Mouse (Mus musculus) kidney, embryonic 14.5 days (tissue): Measurements from ENCODE around the gene Prss33. TPM values are rescaled to one million over a fixed set of nuclear protein-coding genes. Genes with fewer than 3 reads are reported as not detected.

Experiments used
- ATAC-seq: fragments of 200-750 bp; cut with Nextera tagmentation; 2 replicates; pipeline ENCODE4 v1.8.0; 2017; ENCODE audit warnings: moderate number of reproducible peaks, mild to moderate bottlenecking, moderate TSS enrichment, moderate library complexity; ENCODE audit not compliant: low FRiP score, low TSS enrichment
- H3K27ac ChIP-seq: fragments of 300-500 bp; sonication (generic); 2 replicates; pipeline ENCODE4 v1.5.1; 2014; ENCODE audit warnings: low read depth, mild to moderate bottlenecking, low read length, moderate library complexity, mixed read lengths
- H3K27me3 ChIP-seq: fragments of 300-500 bp; sonication (generic); 2 replicates; pipeline ENCODE4 v1.6.1; 2014; ENCODE audit warnings: mild to moderate bottlenecking, low read length; ENCODE audit not compliant: control insufficient read depth, insufficient read depth
- H3K36me3 ChIP-seq: fragments of 300-500 bp; sonication (generic); 2 replicates; pipeline ENCODE4 v1.6.1; 2014; ENCODE audit warnings: low read length, mixed read lengths; ENCODE audit not compliant: control insufficient read depth, insufficient read depth
- H3K4me1 ChIP-seq: fragments of 300-500 bp; sonication (generic); 2 replicates; pipeline ENCODE4 v1.6.1; 2014; ENCODE audit warnings: low read length, mixed read lengths; ENCODE audit not compliant: control insufficient read depth, insufficient read depth
- H3K4me2 ChIP-seq: fragments of 300-500 bp; sonication (generic); replicated peaks from 2 replicates; pipeline ENCODE4 v1.6.1; 2014; ENCODE audit warnings: low read depth, mild to moderate bottlenecking, low read length
- H3K4me3 ChIP-seq: fragments of 300-500 bp; sonication (generic); 2 replicates; pipeline ENCODE4 v1.5.1; 2014; ENCODE audit warnings: mild to moderate bottlenecking, low read length
- H3K9ac ChIP-seq: fragments of 300-500 bp; sonication (generic); 2 replicates; pipeline ENCODE4 v1.6.1; 2014; ENCODE audit warnings: low read depth, mild to moderate bottlenecking, low read length, moderate library complexity
- H3K9me3 ChIP-seq: fragments of 300-500 bp; sonication (generic); 2 replicates; pipeline ENCODE4 v1.6.1; 2016; ENCODE audit warnings: low read length; ENCODE audit not compliant: control insufficient read depth
- WGBS: fragments of 180-500 bp; shearing (Covaris S2); extraction: QIAGEN DNeasy Blood & Tissue Kit; methylation state at CpG from one replicate; pipeline ENCODE4 v1.1.7; 2014; 5-methylcytosine and 5-hydroxymethylcytosine counted together
- polyA plus RNA-seq: library from polyadenylated mRNA; unstranded; fragments of >200 nt; fragmentation: Nextera tagmentation; extraction: Ambion mirVana; gene quantifications from 2 replicates; pipeline ENCODE4 v1.2.1, GENCODE M21; 2014

Prss33 gene
- polyA plus RNA-seq, 1 experiment from 2014 or later = 0.26 TPM

DNA sequence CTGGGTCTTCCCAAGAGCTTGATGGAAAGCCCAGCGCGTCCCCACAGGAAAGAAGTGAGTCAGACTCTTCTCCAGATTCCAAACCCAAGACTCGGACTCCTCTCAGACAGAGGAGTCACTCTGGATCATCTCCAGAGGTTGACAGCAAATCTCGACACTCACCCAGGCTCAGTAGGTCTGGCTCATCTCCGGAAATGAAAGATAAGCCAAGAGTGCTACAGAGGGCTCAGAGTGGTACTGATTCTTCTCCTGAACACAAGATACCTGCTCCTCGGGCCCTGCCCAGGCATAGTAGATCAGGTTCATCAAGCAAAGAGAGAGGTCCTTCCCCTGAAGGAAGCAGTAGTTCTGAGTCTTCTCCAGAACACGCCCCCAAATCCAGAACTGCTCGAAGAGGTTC is 17.3 kb downstream of the Prss33 start:
- H3K27me3 ChIP-seq = no peaks in the 10 kb centered on the region
- ATAC-seq = no peak
- WGBS = 99% methylated on average over 8 of the region's 8 CpGs

DNA sequence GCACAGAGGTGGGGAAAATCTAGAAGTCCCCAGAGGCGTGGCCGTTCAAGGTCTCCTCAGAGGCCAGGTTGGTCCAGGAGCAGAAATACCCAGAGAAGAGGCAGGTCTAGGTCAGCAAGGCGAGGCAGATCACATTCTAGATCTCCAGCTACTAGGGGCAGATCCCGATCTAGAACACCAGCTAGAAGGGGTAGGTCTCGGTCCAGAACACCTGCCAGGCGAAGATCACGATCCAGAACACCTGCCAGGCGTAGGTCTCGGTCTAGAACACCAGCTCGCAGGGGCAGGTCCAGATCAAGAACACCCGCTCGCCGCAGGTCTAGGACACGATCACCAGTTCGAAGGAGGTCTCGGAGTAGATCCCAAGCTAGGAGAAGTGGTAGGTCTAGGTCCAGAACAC is 20.2 kb downstream of the Prss33 start:
- H3K9me3 ChIP-seq = peaks cover 28% of the 10 kb centered on the region
- no peak overlapping the region for H3K27ac ChIP-seq
- H3K27me3 ChIP-seq = no peaks in the 10 kb centered on the region
- no peak overlapping the region for H3K9ac ChIP-seq
- H3K4me3 ChIP-seq = no peak overlapping the region
- no peak for ATAC-seq
- H3K4me2 ChIP-seq = no peak overlapping the region
- peaks cover 99% of the 10 kb centered on the region for H3K36me3 ChIP-seq
- WGBS = 98% methylated on average over 16 of the region's 16 CpGs
- no peaks in the 10 kb centered on the region for H3K4me1 ChIP-seq

More for the DNA sequence above, 17.3 kb downstream of the Prss33 start:
- Histone ChIP-seq H3K9ac (no peak overlapping the region), H3K27ac (no peak overlapping the region), H3K9me3 (peaks cover 28% of the 10 kb centered on the region), H3K36me3 (peaks cover 100% of the 10 kb centered on the region), H3K4me1 (no peaks in the 10 kb centered on the region), H3K4me3 (no peak overlapping the region), H3K4me2 (no peak overlapping the region)

DNA sequence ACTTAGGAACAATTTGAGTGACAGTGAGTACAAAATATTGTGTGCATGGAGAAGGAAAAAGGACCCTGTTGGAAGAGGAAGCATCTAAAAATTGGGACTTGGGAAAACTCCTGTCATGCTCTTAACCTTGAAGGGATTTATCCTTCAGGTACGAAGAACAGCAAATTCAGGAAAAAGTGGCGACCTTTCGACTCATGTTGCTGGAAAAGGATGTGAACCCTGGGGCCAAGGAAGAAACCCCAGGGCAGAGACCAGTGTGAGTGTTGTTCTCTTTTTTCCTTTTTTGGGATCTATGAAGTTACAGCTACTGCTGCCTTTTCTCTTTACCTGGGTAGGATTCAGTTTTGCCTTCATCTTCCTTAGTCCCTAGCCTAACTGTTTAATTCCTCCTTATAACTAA is 27.9 kb downstream of the Prss33 start:
- Histone ChIP-seq H3K9ac (no peak overlapping the region), H3K4me3 (no peak overlapping the region), H3K36me3 (peaks cover 61% of the 10 kb centered on the region), H3K4me1 (peaks cover 23% of the 10 kb centered on the region), H3K4me2 (no peak overlapping the region), H3K27ac (no peak overlapping the region), H3K9me3 (no peaks in the 10 kb centered on the region), H3K27me3 (no peaks in the 10 kb centered on the region)
- ATAC-seq = no peak
- WGBS = 95% methylated on average over 3 of the region's 3 CpGs

DNA sequence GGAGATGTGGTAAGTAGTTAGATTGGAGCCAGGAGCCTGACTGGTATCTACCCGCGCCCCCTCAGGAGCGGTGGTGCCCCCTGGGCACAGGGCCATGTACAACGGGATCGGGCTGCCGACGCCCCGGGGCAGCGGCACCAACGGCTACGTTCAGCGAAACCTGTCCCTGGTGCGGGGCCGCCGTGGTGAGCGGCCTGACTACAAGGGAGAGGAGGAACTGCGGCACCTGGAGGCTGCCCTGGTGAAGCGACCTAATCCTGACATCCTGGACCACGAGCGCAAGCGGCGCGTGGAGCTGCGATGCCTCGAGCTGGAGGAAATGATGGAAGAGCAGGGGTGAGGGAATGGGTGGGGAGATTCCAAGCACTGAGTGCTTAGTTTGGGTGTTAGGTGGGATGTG is 29.0 kb downstream of the Prss33 start:
- H3K4me2 ChIP-seq = peak overlapping the region; percentile 23
- peaks cover 23% of the 10 kb centered on the region for H3K4me1 ChIP-seq
- WGBS = 57% methylated on average over 25 of the region's 25 CpGs
- ATAC-seq = no peak
- no peak overlapping the region for H3K27ac ChIP-seq
- H3K9me3 ChIP-seq = no peaks in the 10 kb centered on the region
- H3K36me3 ChIP-seq = peaks cover 51% of the 10 kb centered on the region
- no peaks in the 10 kb centered on the region for H3K27me3 ChIP-seq
- H3K9ac ChIP-seq = peak overlapping the region; percentile 29
- H3K4me3 ChIP-seq = 0 out of 2 replicates have a peak overlapping the region, but pooled peaks have one; percentile 5

DNA sequence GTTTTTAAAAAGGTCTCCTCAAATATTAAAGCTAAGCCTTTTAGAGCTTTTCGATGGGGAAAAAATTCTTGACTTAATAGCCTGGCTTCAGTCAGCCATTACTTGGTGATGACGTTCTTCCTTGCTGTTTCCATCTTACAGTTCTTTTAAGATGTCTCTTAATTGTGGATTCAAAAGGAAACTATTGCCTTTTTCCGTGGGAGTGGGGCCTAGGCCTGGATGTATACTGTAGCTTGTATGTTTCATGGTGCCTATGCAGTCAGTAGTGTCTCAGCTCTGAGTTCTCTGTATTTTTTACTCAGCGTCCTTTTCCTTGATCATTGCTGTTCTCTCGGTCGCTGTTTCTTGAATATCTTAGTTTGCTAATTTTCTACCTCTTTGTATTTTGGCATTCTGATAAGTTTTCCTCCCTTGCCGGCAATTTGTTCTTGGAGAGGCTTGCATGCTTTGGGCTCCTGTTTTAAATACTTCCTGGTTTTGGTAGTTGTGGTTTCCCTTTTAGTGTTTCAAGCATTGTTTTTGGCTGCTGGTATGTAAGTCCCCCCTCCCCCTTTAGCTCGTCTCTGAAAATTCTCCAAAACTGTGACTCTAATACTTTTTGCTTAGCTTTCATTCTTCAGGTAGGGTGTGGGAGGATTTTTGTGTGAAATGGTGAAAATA is 31.3 kb downstream of the Prss33 start:
- Histone ChIP-seq H3K4me3 (peak overlapping the region; percentile 99), H3K4me1 (peaks cover 23% of the 10 kb centered on the region), H3K36me3 (peaks cover 28% of the 10 kb centered on the region), H3K27me3 (no peaks in the 10 kb centered on the region), H3K4me2 (peak overlapping the region; percentile 48), H3K27ac (no peak overlapping the region; the same call in 1 of the 2 replicates), H3K9me3 (no peaks in the 10 kb centered on the region), H3K9ac (peak overlapping the region; percentile 99)
- 5% methylated on average over 8 of the region's 8 CpGs for WGBS
- no peak for ATAC-seq

DNA sequence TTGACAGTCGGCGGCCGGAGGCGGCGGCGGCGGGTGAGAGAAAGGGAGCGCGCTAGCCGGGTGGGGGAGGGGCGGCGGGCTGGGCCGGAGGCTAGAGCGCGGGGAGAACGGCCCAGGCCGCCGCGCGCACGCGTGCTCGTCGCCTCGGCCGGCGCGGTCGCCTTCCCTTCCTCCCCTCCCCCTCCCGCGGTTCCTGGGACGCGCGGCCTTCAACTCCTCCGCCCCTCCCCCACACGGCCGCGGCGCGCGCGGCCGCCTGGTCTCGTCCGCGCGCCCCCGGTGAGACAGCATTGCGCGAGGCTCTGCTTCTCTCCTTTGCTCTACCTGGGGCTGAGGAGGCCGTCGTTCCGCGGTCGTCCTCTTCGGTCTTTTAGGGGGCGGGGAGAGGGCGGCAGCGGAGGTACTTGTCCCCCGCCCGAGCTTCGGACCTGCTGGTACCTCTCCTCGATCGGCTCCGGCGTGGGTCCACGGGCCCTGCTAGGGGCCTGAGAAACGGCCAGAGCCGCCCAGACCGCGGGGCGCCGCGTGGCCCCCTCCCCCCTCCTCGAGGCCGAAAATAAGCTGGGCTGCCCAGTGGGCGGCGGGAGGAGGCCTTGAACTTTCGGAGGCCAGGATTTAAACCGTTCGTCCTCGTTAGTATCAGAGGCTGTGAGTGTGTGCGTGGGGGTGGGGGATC is 32.4 kb downstream of the Prss33 start:
- Histone ChIP-seq H3K27me3 (no peaks in the 10 kb centered on the region), H3K9me3 (no peaks in the 10 kb centered on the region), H3K27ac (peak overlapping the region; percentile 96), H3K4me1 (peaks cover 23% of the 10 kb centered on the region), H3K4me2 (peak overlapping the region; percentile 48), H3K4me3 (peak overlapping the region; percentile 99), H3K9ac (peak overlapping the region; percentile 99), H3K36me3 (peaks cover 17% of the 10 kb centered on the region)
- 0% methylated on average over 50 of the region's 83 CpGs for WGBS
- peak; percentile 70 for ATAC-seq

DNA sequence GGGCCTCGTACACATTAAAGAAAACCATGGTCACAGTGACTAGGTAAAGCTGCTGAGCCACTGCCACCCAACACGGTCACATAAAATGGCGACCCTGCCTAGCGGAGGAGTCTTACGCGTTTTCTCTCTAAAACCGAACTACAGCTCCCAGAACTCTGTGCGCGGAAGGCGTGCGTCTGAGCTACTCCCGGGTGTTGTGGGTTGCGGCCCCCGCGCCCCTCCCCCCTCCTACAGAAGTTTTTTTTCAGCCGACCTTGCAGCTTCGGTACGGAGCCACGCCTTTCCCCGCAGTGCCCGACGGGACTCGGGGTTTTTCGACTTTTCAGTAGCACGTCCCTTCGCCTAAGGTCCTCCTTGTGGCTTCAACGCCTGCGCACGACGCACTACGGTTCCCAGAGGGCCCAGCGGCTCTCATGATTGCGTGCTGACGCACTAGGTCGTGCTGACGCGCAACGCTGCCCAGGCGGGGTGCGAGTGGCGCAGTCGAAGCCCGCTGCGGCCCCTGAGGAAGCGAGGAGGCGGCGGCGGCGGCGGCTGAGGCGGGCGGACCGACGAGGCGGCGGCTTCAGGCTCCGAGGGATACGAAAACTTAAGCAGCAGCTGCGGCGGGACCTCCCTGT is 33.0 kb downstream of the Prss33 start:
- H3K36me3 ChIP-seq = peaks cover 11% of the 10 kb centered on the region
- peak overlapping the region; percentile 96 for H3K27ac ChIP-seq
- no peaks in the 10 kb centered on the region for H3K27me3 ChIP-seq
- peak; percentile 98 for ATAC-seq
- under 1% methylated on average over 58 of the region's 60 CpGs for WGBS
- peaks cover 23% of the 10 kb centered on the region for H3K4me1 ChIP-seq
- H3K4me2 ChIP-seq = peak overlapping the region; percentile 55
- peak overlapping the region; percentile 99 for H3K4me3 ChIP-seq
- no peaks in the 10 kb centered on the region for H3K9me3 ChIP-seq
- peak overlapping the region; percentile 99 for H3K9ac ChIP-seq

DNA sequence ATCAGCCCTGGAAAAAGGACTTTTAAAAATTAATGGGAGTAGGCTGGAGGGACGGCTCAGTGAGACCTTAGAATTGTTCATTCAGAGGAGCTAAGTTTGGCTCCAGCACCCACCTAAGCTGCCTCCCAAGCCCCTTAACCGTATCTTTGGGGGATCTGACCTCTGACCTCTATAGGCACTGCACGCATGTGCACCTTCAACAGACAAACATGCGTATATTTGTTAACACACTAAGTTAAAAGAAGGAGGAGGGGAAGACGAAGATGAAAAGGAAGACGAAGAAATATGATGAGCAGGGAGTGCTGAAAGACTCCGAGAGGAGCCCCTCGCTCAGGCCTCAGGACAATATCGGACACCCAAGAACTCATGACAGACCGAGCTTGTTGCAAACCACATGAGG is 34.2 kb downstream of the Prss33 start:
- no peak overlapping the region for H3K9ac ChIP-seq
- no peak for ATAC-seq
- H3K27ac ChIP-seq = no peak overlapping the region
- WGBS = 87% methylated on average over 10 of the region's 10 CpGs
- H3K4me3 ChIP-seq = no peak overlapping the region
- no peaks in the 10 kb centered on the region for H3K36me3 ChIP-seq
- H3K4me2 ChIP-seq = no peak overlapping the region
- H3K27me3 ChIP-seq = no peaks in the 10 kb centered on the region
- H3K4me1 ChIP-seq = peaks cover 19% of the 10 kb centered on the region
- no peaks in the 10 kb centered on the region for H3K9me3 ChIP-seq

DNA sequence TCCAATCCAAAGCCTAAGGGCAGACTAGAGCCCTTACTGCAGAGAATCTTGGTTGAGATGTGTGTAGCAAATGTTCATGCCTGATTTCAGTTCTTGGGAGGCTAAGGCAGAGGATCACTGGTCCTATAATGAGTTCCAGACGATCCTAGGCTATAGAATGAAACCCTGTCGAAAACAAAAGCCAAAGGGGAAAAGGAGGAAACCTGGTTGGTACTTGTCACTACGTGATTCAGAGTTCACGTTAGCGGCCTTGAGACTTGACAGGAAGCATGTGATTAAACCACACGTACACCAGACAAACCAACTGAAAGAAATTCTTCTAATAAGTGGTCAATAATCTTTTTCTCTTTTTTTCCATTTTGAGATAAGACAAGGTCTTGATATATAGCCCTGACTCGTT is 38.5 kb downstream of the Prss33 start:
- H3K4me1 ChIP-seq = no peaks in the 10 kb centered on the region
- WGBS = 76% methylated on average over 7 of the region's 7 CpGs
- H3K4me2 ChIP-seq = no peak overlapping the region
- H3K4me3 ChIP-seq = no peak overlapping the region
- H3K9ac ChIP-seq = no peak overlapping the region
- ATAC-seq = no peak
- H3K27ac ChIP-seq = no peak overlapping the region
- no peaks in the 10 kb centered on the region for H3K27me3 ChIP-seq
- H3K9me3 ChIP-seq = no peaks in the 10 kb centered on the region
- no peaks in the 10 kb centered on the region for H3K36me3 ChIP-seq
